Mouse (Mus musculus) intestine, embryonic 16.5 days (tissue): ENCODE measurements at regions not wholly inside any gene's neighbourhood (a gene's known extent, or its start where the extent isn't known, plus 50 kb on each side); places are given as distances from the start of the nearest gene placed in this dataset.

Experiments
- ATAC-seq: fragments of 200-750 bp; cut with Nextera tagmentation; 2 replicates; pipeline ENCODE4 v1.8.0; 2017; ENCODE audit warnings: moderate TSS enrichment, moderate library complexity
- H3K27ac ChIP-seq: fragments of 300-500 bp; sonication (generic); 2 replicates; pipeline ENCODE4 v1.5.1; 2014; ENCODE audit warnings: mild to moderate bottlenecking, low read length
- H3K27me3 ChIP-seq: fragments of 300-500 bp; sonication (generic); replicated peaks from 2 replicates; pipeline ENCODE4 v1.6.1; 2014; ENCODE audit warnings: low read length, control low read depth, mixed read lengths; ENCODE audit not compliant: control insufficient read depth, insufficient read depth
- H3K36me3 ChIP-seq: fragments of 300-500 bp; sonication (generic); 2 replicates; pipeline ENCODE4 v1.6.1; 2014; ENCODE audit warnings: low read length, control low read depth; ENCODE audit not compliant: control insufficient read depth, insufficient read depth
- H3K4me1 ChIP-seq: fragments of 300-500 bp; sonication (generic); 2 replicates; pipeline ENCODE4 v1.6.1; 2014; ENCODE audit warnings: low read length, control low read depth, mixed read lengths; ENCODE audit not compliant: control insufficient read depth, insufficient read depth
- H3K4me2 ChIP-seq: fragments of 300-500 bp; sonication (generic); 2 replicates; pipeline ENCODE4 v1.6.1; 2014; ENCODE audit warnings: low read depth, low read length, control low read depth
- H3K4me3 ChIP-seq: fragments of 300-500 bp; sonication (generic); 2 replicates; pipeline ENCODE4 v1.5.1; 2014; ENCODE audit warnings: mild to moderate bottlenecking, low read length
- H3K9ac ChIP-seq: fragments of 300-500 bp; sonication (generic); 2 replicates; pipeline ENCODE4 v1.6.1; 2014; ENCODE audit warnings: low read depth, low read length
- H3K9me3 ChIP-seq: fragments of 300-500 bp; sonication (generic); 2 replicates; pipeline ENCODE4 v1.6.1; 2016; ENCODE audit warnings: low read length, control low read depth; ENCODE audit not compliant: control insufficient read depth
- WGBS: fragments of 180-500 bp; shearing (Covaris S2); extraction: QIAGEN DNeasy Blood & Tissue Kit; methylation state at CpG from one replicate; pipeline ENCODE4 v1.1.7; 2014; 5-methylcytosine and 5-hydroxymethylcytosine counted together

DNA sequence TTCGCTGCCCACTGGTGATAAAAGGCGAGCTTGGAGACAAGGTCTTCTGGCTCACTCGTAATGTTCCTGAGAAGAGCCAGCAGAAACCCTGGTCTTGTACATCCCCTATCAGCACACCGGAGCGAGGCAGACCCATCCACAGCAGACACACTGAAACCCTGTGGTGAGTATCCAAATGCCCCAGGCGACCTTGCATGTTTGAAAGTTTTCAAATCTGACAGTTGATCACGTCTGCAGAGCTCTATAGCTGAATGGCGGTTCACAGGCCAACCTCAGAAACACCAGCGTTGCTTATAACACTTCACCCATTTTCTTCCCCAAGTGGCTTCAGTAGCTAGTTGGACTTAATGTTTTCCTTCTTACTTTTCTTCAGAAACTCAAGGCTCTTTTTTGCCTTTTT lies 112.6 kb upstream of the Eomes start:
- 82% methylated on average over 9 of the region's 9 CpGs for WGBS
- ATAC-seq: no peak
- no peak overlapping the region for H3K4me3 ChIP-seq
- H3K4me1 ChIP-seq: no peaks in the 10 kb centered on the region
- H3K36me3 ChIP-seq: no peaks in the 10 kb centered on the region
- H3K4me2 ChIP-seq: no peak overlapping the region
- no peak overlapping the region for H3K27ac ChIP-seq
- H3K9me3 ChIP-seq: no peaks in the 10 kb centered on the region
- no peak overlapping the region for H3K9ac ChIP-seq
- H3K27me3 ChIP-seq: no peaks in the 10 kb centered on the region

DNA sequence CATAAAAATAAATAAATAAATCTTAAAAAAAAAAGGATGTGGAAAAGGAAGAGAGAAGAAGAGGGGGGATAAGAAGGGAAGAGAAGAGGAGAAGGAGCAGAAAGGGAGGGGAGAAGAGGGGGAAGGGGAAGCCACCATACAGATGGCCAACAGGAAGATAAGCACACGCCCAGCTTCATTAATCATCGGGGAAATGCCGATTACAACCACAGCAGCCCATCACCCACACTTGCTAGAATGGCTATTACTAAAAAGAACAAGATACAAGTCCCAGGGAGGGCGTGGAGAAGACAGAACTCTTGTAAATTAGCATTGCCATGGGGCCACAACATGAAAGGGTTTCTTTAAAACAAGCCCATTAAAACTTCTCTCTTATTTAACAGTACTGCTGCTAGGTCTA lies 110.7 kb upstream of the Eomes start:
- Histone ChIP-seq H3K4me1 (no peaks in the 10 kb centered on the region), H3K9me3 (no peaks in the 10 kb centered on the region), H3K36me3 (no peaks in the 10 kb centered on the region), H3K9ac (no peak overlapping the region), H3K4me2 (no peak overlapping the region), H3K27ac (no peak overlapping the region), H3K27me3 (no peaks in the 10 kb centered on the region), H3K4me3 (no peak overlapping the region)
- WGBS: 63% methylated on average over 4 of the region's 4 CpGs
- ATAC-seq: no peak

DNA sequence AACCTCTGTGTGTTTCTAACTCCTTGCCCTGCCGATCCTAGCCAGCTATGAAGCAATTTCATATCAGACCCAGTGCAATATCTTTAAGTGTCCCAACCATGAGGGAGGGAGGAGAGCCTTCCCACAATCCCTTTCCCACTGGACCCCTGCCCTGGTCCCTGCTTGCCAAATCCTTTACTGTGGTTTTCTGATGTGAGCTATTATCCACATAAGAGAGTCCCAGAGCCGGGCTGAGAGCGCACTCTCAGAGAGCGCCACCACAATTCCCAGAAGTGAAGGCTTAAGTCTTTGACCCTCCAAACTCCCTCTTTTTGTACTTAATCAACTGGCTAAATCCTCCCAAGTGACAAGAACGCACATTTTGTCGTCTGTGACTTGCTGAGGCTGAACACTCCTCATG lies 107.4 kb upstream of the Eomes start:
- no peaks in the 10 kb centered on the region for H3K36me3 ChIP-seq

DNA sequence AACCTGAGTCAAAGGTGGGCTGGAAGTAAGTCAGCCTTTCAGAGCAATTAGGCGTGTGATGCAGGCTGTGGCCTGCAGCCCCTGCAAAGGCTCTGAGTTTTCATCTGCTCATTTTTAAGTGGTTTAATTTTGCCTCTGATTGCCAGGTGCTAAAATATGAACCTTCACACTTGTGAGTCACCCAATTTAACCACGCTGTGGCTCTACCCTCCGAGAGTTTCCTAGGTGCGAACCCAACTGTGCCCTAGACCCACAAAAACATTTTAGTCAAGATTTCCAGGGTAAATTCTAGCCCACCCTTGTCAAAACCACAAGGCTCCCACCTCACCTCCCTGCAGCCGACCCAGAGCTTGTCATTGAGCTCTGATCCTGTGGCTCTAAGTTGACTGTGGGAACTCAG lies 103.3 kb upstream of the Eomes start:
- H3K4me2 ChIP-seq: no peak overlapping the region
- no peak overlapping the region for H3K9ac ChIP-seq
- H3K9me3 ChIP-seq: no peaks in the 10 kb centered on the region
- H3K27me3 ChIP-seq: no peaks in the 10 kb centered on the region
- no peaks in the 10 kb centered on the region for H3K4me1 ChIP-seq
- no peaks in the 10 kb centered on the region for H3K36me3 ChIP-seq
- H3K4me3 ChIP-seq: no peak overlapping the region
- no peak for ATAC-seq
- 86% methylated on average over 5 of the region's 5 CpGs for WGBS
- no peak overlapping the region for H3K27ac ChIP-seq

More for the DNA sequence above, 107.4 kb upstream of the Eomes start:
- no peak overlapping the region for H3K27ac ChIP-seq
- no peak overlapping the region for H3K9ac ChIP-seq
- H3K4me1 ChIP-seq: no peaks in the 10 kb centered on the region
- H3K4me2 ChIP-seq: no peak overlapping the region
- H3K9me3 ChIP-seq: no peaks in the 10 kb centered on the region
- WGBS: 77% methylated on average over 6 of the region's 6 CpGs
- no peak for ATAC-seq
- H3K4me3 ChIP-seq: no peak overlapping the region
- no peaks in the 10 kb centered on the region for H3K27me3 ChIP-seq

DNA sequence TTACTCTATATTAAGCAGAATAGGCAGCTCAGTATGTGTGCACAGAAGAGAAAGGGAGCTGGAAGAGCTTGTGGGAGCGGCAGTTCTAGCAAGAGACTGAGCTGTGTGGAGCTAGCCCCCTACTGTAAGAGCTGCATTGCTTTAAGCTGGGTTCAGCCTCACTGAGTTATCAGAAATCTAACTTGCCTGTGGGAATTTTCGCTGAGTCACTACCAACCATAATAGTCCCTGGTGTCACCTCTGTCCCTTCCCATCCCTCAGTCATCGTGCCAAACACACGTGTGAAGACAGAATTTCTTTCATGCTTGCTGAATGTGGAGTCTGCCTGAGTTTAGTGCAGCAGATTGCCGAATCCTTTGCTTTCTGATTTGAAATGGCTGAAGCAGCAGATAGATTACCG lies 99.0 kb upstream of the Eomes start:
- Histone ChIP-seq H3K36me3 (no peaks in the 10 kb centered on the region), H3K9me3 (no peaks in the 10 kb centered on the region), H3K4me2 (no peak overlapping the region), H3K27ac (no peak overlapping the region), H3K9ac (no peak overlapping the region), H3K4me1 (no peaks in the 10 kb centered on the region), H3K4me3 (no peak overlapping the region), H3K27me3 (no peaks in the 10 kb centered on the region)
- WGBS: 17% methylated on average over 6 of the region's 6 CpGs
- no peak for ATAC-seq

DNA sequence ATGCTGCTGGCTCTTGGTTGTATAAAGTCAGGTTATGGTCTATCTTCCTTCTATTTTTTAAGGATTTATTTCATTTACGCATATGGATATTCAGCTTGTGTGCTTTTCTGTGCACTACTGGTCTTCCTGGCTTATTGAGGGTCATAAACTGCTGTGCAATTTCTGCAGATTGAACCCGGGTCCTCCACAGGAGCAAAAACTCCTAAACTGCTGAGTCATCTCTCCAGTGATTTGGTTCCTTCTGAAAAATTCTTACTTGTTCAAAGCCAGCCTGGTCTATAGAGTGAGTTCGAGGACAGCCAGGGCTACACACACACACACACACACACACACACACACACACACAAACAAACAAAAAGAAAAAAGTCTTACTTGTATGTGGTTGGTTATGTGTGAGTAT lies 95.5 kb upstream of the Eomes start:
- Histone ChIP-seq H3K27ac (no peak overlapping the region), H3K4me2 (no peak overlapping the region), H3K9me3 (no peaks in the 10 kb centered on the region), H3K9ac (no peak overlapping the region), H3K4me3 (no peak overlapping the region), H3K27me3 (no peaks in the 10 kb centered on the region), H3K4me1 (no peaks in the 10 kb centered on the region), H3K36me3 (no peaks in the 10 kb centered on the region)
- 79% methylated on average over 3 of the region's 3 CpGs for WGBS
- no peak for ATAC-seq

DNA sequence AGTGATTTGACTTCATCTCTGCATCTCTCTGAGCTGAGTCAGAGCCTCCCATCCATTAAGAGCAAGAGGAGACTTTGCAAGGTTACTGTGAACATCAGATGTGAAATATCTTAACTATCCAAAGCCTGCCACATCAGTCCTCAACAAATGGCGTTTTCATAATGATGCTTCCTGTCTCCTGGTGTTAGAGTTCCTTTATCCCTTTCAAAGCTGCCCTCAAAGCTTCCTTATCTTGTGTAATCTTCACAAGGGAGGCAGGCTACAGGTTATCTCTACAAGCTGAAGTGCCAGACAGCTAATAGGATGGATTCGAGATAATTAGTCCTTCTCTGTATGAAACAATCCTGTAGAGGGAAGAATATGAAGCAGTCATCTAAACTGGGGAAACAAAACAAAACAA lies 93.4 kb upstream of the Eomes start:
- Histone ChIP-seq H3K4me3 (no peak overlapping the region), H3K27ac (no peak overlapping the region), H3K27me3 (0 out of 2 replicates have a peak, but pooled peaks cover 6% of the 10 kb centered on the region), H3K9me3 (no peaks in the 10 kb centered on the region), H3K36me3 (no peaks in the 10 kb centered on the region), H3K9ac (no peak overlapping the region), H3K4me1 (0 out of 2 replicates have a peak, but pooled peaks cover 5% of the 10 kb centered on the region), H3K4me2 (no peak overlapping the region)
- 22% methylated on average over 2 of the region's 2 CpGs for WGBS
- no peak for ATAC-seq

DNA sequence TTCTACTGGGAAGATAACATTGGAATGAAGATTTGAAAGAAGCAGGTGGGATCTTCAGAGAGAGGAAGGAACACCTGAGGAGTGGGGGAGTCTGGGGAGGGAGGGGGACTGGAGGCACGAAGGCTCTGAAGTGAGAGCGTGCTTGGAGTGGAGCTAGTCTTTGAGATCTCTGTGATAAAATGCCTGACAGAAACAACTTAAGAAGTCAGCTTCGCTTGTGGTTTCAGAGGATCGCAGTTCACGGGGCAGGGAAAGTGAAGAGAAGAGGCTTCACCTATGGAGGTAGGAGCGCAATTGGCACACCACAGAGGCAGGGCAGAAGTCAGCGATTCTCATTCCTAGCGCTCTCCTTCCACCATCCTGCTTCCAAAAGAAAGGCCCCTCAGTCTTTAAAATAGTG lies 90.4 kb upstream of the Eomes start:
- Histone ChIP-seq H3K27ac (no peak overlapping the region), H3K9me3 (no peaks in the 10 kb centered on the region), H3K36me3 (no peaks in the 10 kb centered on the region), H3K4me1 (0 out of 2 replicates have a peak, but pooled peaks cover 5% of the 10 kb centered on the region), H3K4me2 (no peak overlapping the region), H3K4me3 (no peak overlapping the region), H3K27me3 (0 out of 2 replicates have a peak, but pooled peaks cover 6% of the 10 kb centered on the region), H3K9ac (no peak overlapping the region)
- ATAC-seq: no peak
- 34% methylated on average over 8 of the region's 8 CpGs for WGBS

DNA sequence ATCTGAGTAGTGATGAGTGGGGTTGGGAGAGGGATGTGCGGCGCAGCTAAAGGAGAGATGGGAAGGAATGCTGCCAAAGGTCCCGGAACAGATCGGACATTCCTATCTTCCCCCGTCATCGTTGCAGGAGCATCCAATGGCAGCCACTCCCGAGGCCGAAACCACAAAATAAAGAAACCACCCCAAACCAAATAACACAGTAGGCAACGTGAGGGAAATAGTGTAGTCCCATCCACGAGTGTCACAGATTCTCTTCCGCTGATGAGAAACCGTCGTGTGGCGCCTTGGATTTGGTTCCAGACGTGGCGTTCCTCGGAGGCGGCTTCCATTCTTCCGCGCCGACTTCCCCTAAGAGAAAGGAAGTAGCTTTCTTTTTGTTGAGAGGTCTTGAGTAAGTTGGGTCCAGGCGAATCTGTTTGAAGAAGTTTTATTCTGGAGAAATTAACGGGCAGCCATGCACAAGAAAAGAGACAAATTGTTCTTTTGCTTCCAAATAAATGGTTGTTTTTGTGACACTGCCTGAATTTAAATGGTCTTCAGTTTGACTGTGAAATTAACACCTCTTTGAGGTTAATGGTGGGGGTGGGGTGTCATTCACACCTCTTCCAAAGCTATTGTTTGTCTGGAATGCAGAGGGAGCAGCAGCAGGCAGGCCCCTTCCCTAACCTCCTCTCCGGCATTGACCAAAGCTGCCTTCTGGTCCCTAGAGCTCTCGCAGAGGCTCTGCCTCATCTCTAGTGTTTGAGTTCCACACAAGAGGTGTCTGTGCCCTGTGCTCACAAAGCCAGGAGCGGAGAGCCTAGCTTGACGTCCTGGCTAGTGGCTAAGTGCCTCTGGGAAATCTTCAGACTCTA lies 88.3 kb upstream of the Eomes start:
- peak; percentile 56; the same call in 1 of the 2 replicates for ATAC-seq

More for the DNA sequence above, 88.3 kb upstream of the Eomes start:
- H3K9ac ChIP-seq: 0 out of 2 replicates have a peak overlapping the region, but pooled peaks have one; percentile 20
- no peaks in the 10 kb centered on the region for H3K9me3 ChIP-seq
- 0 out of 2 replicates have a peak, but pooled peaks cover 5% of the 10 kb centered on the region for H3K4me1 ChIP-seq
- 10% methylated on average over 27 of the region's 27 CpGs for WGBS
- peak overlapping the region; percentile 38 for H3K4me3 ChIP-seq
- no peak overlapping the region for H3K27ac ChIP-seq
- H3K4me2 ChIP-seq: peak overlapping the region; percentile 52
- 0 out of 2 replicates have a peak, but pooled peaks cover 6% of the 10 kb centered on the region for H3K27me3 ChIP-seq
- H3K36me3 ChIP-seq: no peaks in the 10 kb centered on the region
